Mouse (Mus musculus): Measurements from ENCODE around the gene Gm42417. TPM values are rescaled to one million over a fixed set of nuclear protein-coding genes. Genes with fewer than 3 reads are reported as not detected.

Gene Gm42417
- polyA plus RNA-seq, 1 experiment from 2014 or later: 0.36 TPM

- H3K9me3 ChIP-seq (replicated peaks): no peaks in the 10 kb centered on the region
- ATAC-seq (ENCODE audit: low FRiP score): peak; percentile 98
- H3K27ac ChIP-seq (replicated peaks): peak within 1 kb of the TSS; percentile 98
- H3K36me3 ChIP-seq: peaks cover 5% of the 10 kb centered on the region; the same call in 1 of the 2 replicates
- 2% methylated on average over 49 of the region's 51 CpGs for WGBS
- H3K4me2 ChIP-seq: peak within 1 kb of the TSS; percentile 78
- H3K4me1 ChIP-seq: peaks cover 37% of the 10 kb centered on the region
- no peaks in the 10 kb centered on the region for H3K27me3 ChIP-seq (replicated peaks)
- H3K9ac ChIP-seq (replicated peaks): peak within 1 kb of the TSS; percentile 82
- H3K4me3 ChIP-seq (replicated peaks): peak within 1 kb of the TSS; percentile 99
These were observed 27.8 kb downstream of the Gm42417 start, which contains the start of gene Cnnm3 for GRCm38 (mm10) chr1:36511289-36512021. Gene Cnnm3, plus strand, starts transcription at chr1:36511867.

GRCm38 (mm10) chr1:36508238-36508637, 31.0 kb downstream of the Gm42417 start:
- H3K27ac ChIP-seq (replicated peaks): no peak overlapping the region
- H3K9me3 ChIP-seq (replicated peaks): no peaks in the 10 kb centered on the region
- ATAC-seq (ENCODE audit: low FRiP score): no peak
- peaks cover 15% of the 10 kb centered on the region; the same call in 1 of the 2 replicates for H3K36me3 ChIP-seq
- WGBS: 87% methylated on average over 5 of the region's 5 CpGs
- H3K4me1 ChIP-seq: peaks cover 6% of the 10 kb centered on the region
- no peaks in the 10 kb centered on the region for H3K27me3 ChIP-seq (replicated peaks)
- no peak overlapping the region for H3K9ac ChIP-seq (replicated peaks)
- no peak overlapping the region for H3K4me2 ChIP-seq
- H3K4me3 ChIP-seq (replicated peaks): no peak overlapping the region

GRCm38 (mm10) chr1:36501261-36501660, 38.0 kb downstream of the Gm42417 start:
- peak; percentile 48; the same call in 1 of the 2 replicates for ATAC-seq (ENCODE audit: low FRiP score)
- H3K27ac ChIP-seq (replicated peaks): no peak overlapping the region
- no peak overlapping the region for H3K4me2 ChIP-seq

GRCm38 (mm10) chr1:36497312-36497711, 41.9 kb downstream of the Gm42417 start:
- Histone ChIP-seq H3K4me1 (no peaks in the 10 kb centered on the region), H3K4me2 (no peak overlapping the region), H3K9ac (replicated peaks) (no peak overlapping the region), H3K9me3 (replicated peaks) (no peaks in the 10 kb centered on the region), H3K36me3 (peaks cover 17% of the 10 kb centered on the region), H3K27ac (replicated peaks) (no peak overlapping the region), H3K4me3 (replicated peaks) (no peak overlapping the region), H3K27me3 (replicated peaks) (no peaks in the 10 kb centered on the region)
- ATAC-seq (ENCODE audit: low FRiP score): no peak
- 72% methylated on average over 2 of the region's 2 CpGs for WGBS

More at GRCm38 (mm10) chr1:36501261-36501660, 38.0 kb downstream of the Gm42417 start:
- 4% methylated on average over 3 of the region's 3 CpGs for WGBS
- H3K9ac ChIP-seq (replicated peaks): no peak overlapping the region
- H3K36me3 ChIP-seq: peaks cover 27% of the 10 kb centered on the region
- no peaks in the 10 kb centered on the region for H3K27me3 ChIP-seq (replicated peaks)
- H3K4me1 ChIP-seq: no peaks in the 10 kb centered on the region
- no peak overlapping the region for H3K4me3 ChIP-seq (replicated peaks)
- H3K9me3 ChIP-seq (replicated peaks): no peaks in the 10 kb centered on the region

- no peaks in the 10 kb centered on the region for H3K9me3 ChIP-seq (replicated peaks)
- H3K4me3 ChIP-seq (replicated peaks): no peak overlapping the region
- H3K4me1 ChIP-seq: no peaks in the 10 kb centered on the region
- no peak for ATAC-seq (ENCODE audit: low FRiP score)
- WGBS: 60% methylated on average over 2 of the region's 2 CpGs
- H3K9ac ChIP-seq (replicated peaks): no peak overlapping the region
- H3K4me2 ChIP-seq: no peak overlapping the region
- H3K27ac ChIP-seq (replicated peaks): no peak overlapping the region
- H3K27me3 ChIP-seq (replicated peaks): no peaks in the 10 kb centered on the region
- H3K36me3 ChIP-seq: peaks cover 17% of the 10 kb centered on the region
These were observed 42.5 kb downstream of the Gm42417 start for GRCm38 (mm10) chr1:36496719-36497118.

- no peak overlapping the region for H3K27ac ChIP-seq (replicated peaks)
- H3K36me3 ChIP-seq: no peaks in the 10 kb centered on the region
- H3K9me3 ChIP-seq (replicated peaks): no peaks in the 10 kb centered on the region
- no peaks in the 10 kb centered on the region for H3K4me1 ChIP-seq
- no peaks in the 10 kb centered on the region for H3K27me3 ChIP-seq (replicated peaks)
- H3K4me3 ChIP-seq (replicated peaks): no peak overlapping the region
- 86% methylated on average over 6 of the region's 6 CpGs for WGBS
- no peak overlapping the region for H3K4me2 ChIP-seq
- H3K9ac ChIP-seq (replicated peaks): no peak overlapping the region
- ATAC-seq (ENCODE audit: low FRiP score): no peak
These were observed 45.9 kb downstream of the Gm42417 start for GRCm38 (mm10) chr1:36493299-36493698.

- no peak overlapping the region for H3K4me3 ChIP-seq (replicated peaks)
- no peak overlapping the region for H3K27ac ChIP-seq (replicated peaks)
- no peak overlapping the region for H3K9ac ChIP-seq (replicated peaks)
- no peak overlapping the region for H3K4me2 ChIP-seq
- H3K9me3 ChIP-seq (replicated peaks): no peaks in the 10 kb centered on the region
- 61% methylated on average over 9 of the region's 9 CpGs for WGBS
- H3K4me1 ChIP-seq: no peaks in the 10 kb centered on the region
- ATAC-seq (ENCODE audit: low FRiP score): no peak; the same call in 1 of the 2 replicates
- H3K27me3 ChIP-seq (replicated peaks): no peaks in the 10 kb centered on the region
- H3K36me3 ChIP-seq: no peaks in the 10 kb centered on the region
These were observed 46.7 kb downstream of the Gm42417 start for GRCm38 (mm10) chr1:36492416-36493139.

- H3K9me3 ChIP-seq (replicated peaks): no peaks in the 10 kb centered on the region
- no peak overlapping the region for H3K4me2 ChIP-seq
- no peak overlapping the region for H3K27ac ChIP-seq (replicated peaks)
- H3K4me1 ChIP-seq: 0 out of 2 replicates have a peak, but pooled peaks cover under 1% of the 10 kb centered on the region
- H3K36me3 ChIP-seq: no peaks in the 10 kb centered on the region
- no peak overlapping the region for H3K4me3 ChIP-seq (replicated peaks)
- 61% methylated on average over 6 of the region's 6 CpGs for WGBS
- no peaks in the 10 kb centered on the region for H3K27me3 ChIP-seq (replicated peaks)
- ATAC-seq (ENCODE audit: low FRiP score): no peak
- H3K9ac ChIP-seq (replicated peaks): no peak overlapping the region
These were observed 49.6 kb downstream of the Gm42417 start for GRCm38 (mm10) chr1:36489661-36490060.

- Histone ChIP-seq H3K9me3 (replicated peaks) (no peaks in the 10 kb centered on the region), H3K4me1 (peaks cover 10% of the 10 kb centered on the region), H3K4me2 (no peak overlapping the region), H3K36me3 (no peaks in the 10 kb centered on the region), H3K9ac (replicated peaks) (no peak overlapping the region), H3K4me3 (replicated peaks) (no peak overlapping the region), H3K27ac (replicated peaks) (no peak overlapping the region), H3K27me3 (replicated peaks) (no peaks in the 10 kb centered on the region)
- 72% methylated on average over 9 of the region's 9 CpGs for WGBS
- no peak for ATAC-seq (ENCODE audit: low FRiP score)
These were observed 52.1 kb downstream of the Gm42417 start for GRCm38 (mm10) chr1:36487111-36487510.

GRCm38 (mm10) chr1:36485080-36485479, 54.1 kb downstream of the Gm42417 start:
- H3K9ac ChIP-seq (replicated peaks): no peak overlapping the region
- H3K4me3 ChIP-seq (replicated peaks): no peak overlapping the region
- no peak overlapping the region for H3K4me2 ChIP-seq
- H3K36me3 ChIP-seq: no peaks in the 10 kb centered on the region
- WGBS: 77% methylated on average over 7 of the region's 7 CpGs
- H3K27me3 ChIP-seq (replicated peaks): no peaks in the 10 kb centered on the region
- H3K9me3 ChIP-seq (replicated peaks): no peaks in the 10 kb centered on the region
- H3K4me1 ChIP-seq: peaks cover 10% of the 10 kb centered on the region
- H3K27ac ChIP-seq (replicated peaks): no peak overlapping the region
- no peak for ATAC-seq (ENCODE audit: low FRiP score)

GRCm38 (mm10) chr1:36483825-36484224, 55.4 kb downstream of the Gm42417 start:
- no peaks in the 10 kb centered on the region for H3K27me3 ChIP-seq (replicated peaks)
- H3K36me3 ChIP-seq: no peaks in the 10 kb centered on the region
- H3K4me2 ChIP-seq: no peak overlapping the region
- WGBS: 82% methylated on average over 4 of the region's 4 CpGs
- no peak overlapping the region for H3K9ac ChIP-seq (replicated peaks)
- peaks cover 12% of the 10 kb centered on the region for H3K4me1 ChIP-seq
- H3K27ac ChIP-seq (replicated peaks): no peak overlapping the region
- no peak overlapping the region for H3K4me3 ChIP-seq (replicated peaks)
- no peak for ATAC-seq (ENCODE audit: low FRiP score)
- no peaks in the 10 kb centered on the region for H3K9me3 ChIP-seq (replicated peaks)
